Mouse (Mus musculus) erythroblast, embryonic 14.5 days (primary cell): Measurements from ENCODE around the gene Sptbn4.

Experiments
- GATA1 ChIP-seq: IDR thresholded peaks from 2 replicates; pipeline ENCODE4 v1.6.1; 2012; ENCODE audit warnings: low read length, inconsistent platforms, mixed read lengths
- TAL1 ChIP-seq: IDR thresholded peaks from 3 replicates; pipeline ENCODE4 v1.6.1; 2012; ENCODE audit warnings: low read length, inconsistent platforms, mixed read lengths

GRCm38 (mm10) chr7:27381560-27381959 is 65.9 kb downstream of the Sptbn4 start:
- TF ChIP-seq TAL1 (no peak), GATA1 (no peak)
